Mouse (Mus musculus) liver, embryonic 11.5 days (tissue): Measurements from ENCODE around the gene Rfxap. TPM values are rescaled to one million over a fixed set of nuclear protein-coding genes. Genes with fewer than 3 reads are reported as not detected.

Experiments used
- polyA plus RNA-seq: library from polyadenylated mRNA; unstranded; fragments of >200 nt; fragmentation: Nextera tagmentation; extraction: Ambion mirVana; gene quantifications from 2 replicates; pipeline ENCODE4 v1.2.1, GENCODE M21; 2014

Gene Rfxap
- polyA plus RNA-seq, 1 experiment from 2014 or later, result 38.1 TPM

Other genes with a start within 250 kb of the Rfxap start
- gene Supt20, start 115.0 kb downstream of the Rfxap start, polyA plus RNA-seq, result 84.6 and 91.2 TPM in 2 replicates
- gene Gm21958, start 93.4 kb downstream of the Rfxap start, polyA plus RNA-seq, result 0.91 TPM in 1 of 2 replicates, not detected in the other
- 185 and 203 TPM in 2 replicates for gene Exosc8, start 72.4 kb downstream of the Rfxap start, polyA plus RNA-seq
- gene Alg5, start 72.3 kb downstream of the Rfxap start, polyA plus RNA-seq, result 48.9 and 49.3 TPM in 2 replicates
- 0.51 and 0.66 TPM in 2 replicates for gene Smad9, start 52.2 kb downstream of the Rfxap start, polyA plus RNA-seq
- 0.77 and 0.82 TPM in 2 replicates for gene Sertm1, start 108.1 kb upstream of the Rfxap start, polyA plus RNA-seq
- 0.79 and 2.4 TPM in 2 replicates for gene Ccna1, start 247.7 kb upstream of the Rfxap start, polyA plus RNA-seq